Mouse (Mus musculus): Measurements from ENCODE around the gene Dock2.

DNA sequence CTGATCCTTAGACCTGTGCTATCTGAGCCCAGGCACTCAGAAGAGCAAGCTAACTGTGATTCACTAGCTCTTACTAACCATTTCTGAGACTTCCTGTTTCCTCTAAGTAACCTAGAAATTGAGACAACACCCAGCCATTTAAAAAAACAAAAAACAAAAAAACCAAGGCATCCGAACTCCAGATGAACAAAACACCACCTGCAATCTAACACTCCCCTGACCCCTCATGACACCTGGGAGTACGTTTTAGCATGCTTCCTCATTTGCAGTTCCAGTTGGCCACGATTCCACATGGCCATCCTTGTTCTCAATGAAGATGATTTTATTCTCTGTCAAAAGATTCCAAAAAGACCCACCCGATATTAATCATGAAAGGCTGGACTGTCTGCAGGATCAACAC is 13.0 kb downstream of the Dock2 start:
- TF ChIP-seq TAL1 (IDR thresholded peaks at IDR 0.05; ENCODE audit: low read length) (no peak), GATA1 (IDR thresholded peaks at IDR 0.05; ENCODE audit: low read length) (no peak)
